Mouse (Mus musculus) embryonic fibroblast, embryonic 13.5 days (primary cell): ENCODE results near the gene Asxl2.

Experiments used
- CTCF ChIP-seq: IDR thresholded peaks from 2 replicates; pipeline ENCODE4 v1.5.1; 2011; ENCODE audit warnings: mild to moderate bottlenecking, control low read depth, low read length, moderate library complexity, borderline replicate concordance; ENCODE audit not compliant: insufficient read depth
- POLR2A ChIP-seq: IDR thresholded peaks from 2 replicates; pipeline ENCODE4 v1.6.1; 2011; ENCODE audit warnings: low read depth, mild to moderate bottlenecking, control low read depth, low read length, moderate library complexity

DNA sequence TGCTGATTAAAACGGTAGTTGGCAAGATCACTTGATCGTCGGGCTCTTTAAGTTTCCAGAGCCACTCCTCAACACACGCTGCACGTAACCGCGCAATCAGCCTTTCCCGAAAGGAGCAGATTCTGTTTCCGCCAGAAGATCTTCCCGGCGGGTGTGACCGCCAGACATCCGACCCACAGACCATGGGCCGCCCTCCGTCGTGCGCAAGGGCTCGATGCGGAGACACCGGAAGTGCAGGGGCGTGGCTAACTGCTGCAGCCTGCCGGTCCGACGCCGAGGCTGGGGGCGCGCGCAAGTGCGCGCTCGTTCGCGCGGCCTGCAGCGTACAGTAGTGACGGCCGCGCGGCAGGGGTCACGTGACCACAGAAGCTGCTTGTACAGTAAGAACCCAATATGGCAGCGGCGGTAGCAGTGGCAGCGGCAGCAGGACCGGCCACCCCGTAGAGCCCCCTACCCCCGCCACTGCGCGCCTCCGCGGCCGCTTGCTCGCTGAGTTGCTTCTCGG, at the start of gene Asxl2:
- no peak for TF ChIP-seq CTCF
- peak; percentile 70 for TF ChIP-seq POLR2A
